Mouse (Mus musculus) heart, embryonic 11.5 days (tissue): ENCODE results near the gene Sirt4. TPM values are rescaled to one million over a fixed set of nuclear protein-coding genes. Genes with fewer than 3 reads are reported as not detected.
"Not testable (repeated sequence)": the region's sequence is repeated elsewhere in the genome, so short reads cannot be mapped to it uniquely, and the experiment has no call there.

Experiments
- ATAC-seq: fragments of 200-750 bp; cut with Nextera tagmentation; replicated peaks from 2 replicates; pipeline ENCODE4 v1.8.0; 2017; ENCODE audit warnings: moderate library complexity; ENCODE audit not compliant: insufficient number of reproducible peaks, low FRiP score, low TSS enrichment
- H3K27ac ChIP-seq: fragments of 300-500 bp; sonication (generic); 2 replicates; pipeline ENCODE4 v1.5.1; 2014; ENCODE audit warnings: mild to moderate bottlenecking, low read depth, low read length
- H3K27me3 ChIP-seq: fragments of 300-500 bp; sonication (generic); 2 replicates; pipeline ENCODE4 v1.6.1; 2014; ENCODE audit warnings: mild to moderate bottlenecking, low read length, mixed read lengths; ENCODE audit not compliant: control insufficient read depth, insufficient read depth
- H3K36me3 ChIP-seq: fragments of 300-500 bp; sonication (generic); 2 replicates; pipeline ENCODE4 v1.6.1; 2014; ENCODE audit warnings: mild to moderate bottlenecking, low read length, moderate library complexity, mixed read lengths; ENCODE audit not compliant: control insufficient read depth, insufficient read depth
- H3K4me1 ChIP-seq: fragments of 300-500 bp; sonication (generic); 2 replicates; pipeline ENCODE4 v1.6.1; 2014; ENCODE audit warnings: low read length; ENCODE audit not compliant: control insufficient read depth, insufficient read depth
- H3K4me2 ChIP-seq: fragments of 300-500 bp; sonication (generic); 2 replicates; pipeline ENCODE4 v1.6.1; 2014; ENCODE audit warnings: mild to moderate bottlenecking, moderate library complexity
- H3K4me3 ChIP-seq: fragments of 300-500 bp; sonication (generic); 2 replicates; pipeline ENCODE4 v1.5.1; 2014; ENCODE audit warnings: low read depth, low read length
- H3K9ac ChIP-seq: fragments of 300-500 bp; sonication (generic); 2 replicates; pipeline ENCODE4 v1.6.1; 2014; ENCODE audit warnings: mild to moderate bottlenecking, low read depth, low read length, moderate library complexity
- H3K9me3 ChIP-seq: fragments of 300-500 bp; sonication (generic); replicated peaks from 2 replicates; pipeline ENCODE4 v1.6.1; 2016; ENCODE audit warnings: low read length; ENCODE audit not compliant: control insufficient read depth
- WGBS: fragments of 180-500 bp; shearing (Covaris S2); extraction: QIAGEN DNeasy Blood & Tissue Kit; methylation state at CpG from one replicate; pipeline ENCODE4 v1.1.7; 2014; ENCODE audit not compliant: insufficient replicate concordance; 5-methylcytosine and 5-hydroxymethylcytosine counted together
- polyA plus RNA-seq: library from polyadenylated mRNA; unstranded; fragments of >200 nt; fragmentation: Nextera tagmentation; extraction: Ambion mirVana; gene quantifications from 2 replicates; pipeline ENCODE4 v1.2.1, GENCODE M21; 2014

The Sirt4 gene
- polyA plus RNA-seq, 1 experiment from 2014 or later, result 15.8 TPM

GRCm38 (mm10) chr5:115505617-115506016 lies 21.1 kb upstream of the Sirt4 start:
- whole genome bisulfite sequencing, result 65% methylated on average over 4 of the region's 4 CpGs

DNA sequence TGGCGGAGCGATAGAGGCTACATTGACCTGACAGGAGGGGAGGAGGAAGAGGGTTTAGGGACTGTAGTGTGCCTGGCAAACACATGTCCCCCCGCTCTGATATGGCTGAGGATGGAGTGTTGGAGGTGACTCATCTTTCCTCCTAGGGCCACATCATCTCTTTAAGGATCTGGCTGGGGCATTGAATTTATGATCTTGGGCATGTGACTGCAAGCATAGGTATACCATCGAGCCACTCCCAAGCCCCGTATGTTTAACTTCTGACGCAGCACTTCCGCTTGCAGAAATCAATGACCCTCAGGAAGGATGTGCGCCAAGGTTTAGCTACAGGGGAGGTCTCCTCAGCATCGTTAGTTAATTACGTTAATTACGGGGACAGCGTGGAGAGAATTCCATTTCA lies 18.5 kb upstream of the Sirt4 start:
- Histone ChIP-seq H3K4me1 (peaks cover 10% of the 10 kb centered on the region), H3K36me3 (no peaks in the 10 kb centered on the region), H3K27me3 (no peaks in the 10 kb centered on the region), H3K9ac (no peak overlapping the region), H3K4me2 (no peak overlapping the region), H3K9me3 (no peaks in the 10 kb centered on the region), H3K27ac (no peak overlapping the region), H3K4me3 (no peak overlapping the region)
- WGBS, result 54% methylated on average over 12 of the region's 12 CpGs
- ATAC-seq, result no peak

More at GRCm38 (mm10) chr5:115505617-115506016, 21.1 kb upstream of the Sirt4 start:
- H3K4me2 ChIP-seq, H3K27me3 ChIP-seq, H3K9ac ChIP-seq, ATAC-seq, H3K27ac ChIP-seq, H3K4me3 ChIP-seq, H3K36me3 ChIP-seq, H3K9me3 ChIP-seq: not testable (repeated sequence)
- peaks cover 25% of the 10 kb centered on the region for H3K4me1 ChIP-seq

DNA sequence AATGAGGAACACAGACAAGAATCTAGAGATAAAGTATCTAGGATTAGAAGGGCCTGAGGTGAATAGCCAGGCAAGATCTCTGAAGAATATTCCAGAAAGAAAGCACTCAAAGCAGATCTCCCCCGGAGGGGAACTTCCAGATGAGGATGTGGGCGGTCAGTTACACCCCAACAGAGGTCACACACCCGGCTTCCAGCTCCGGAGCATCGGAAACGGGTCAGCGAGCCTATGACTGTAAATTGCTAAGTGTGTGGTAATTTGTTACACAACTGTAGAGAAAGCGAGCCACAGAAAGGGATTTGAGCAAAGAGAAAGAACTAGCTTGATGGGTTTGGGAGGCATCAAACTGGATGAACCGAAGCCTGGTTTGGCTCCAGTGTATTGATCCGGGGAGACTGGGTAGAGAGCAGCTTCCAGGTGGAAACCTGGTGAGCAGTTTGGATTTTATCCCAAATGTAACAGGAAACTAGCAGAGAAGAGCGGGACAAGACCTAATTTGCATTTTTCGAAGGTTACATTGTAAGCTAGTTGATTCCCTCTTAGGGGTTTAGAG lies 15.9 kb upstream of the Sirt4 start:
- Histone ChIP-seq H3K27ac (no peak overlapping the region), H3K9me3 (no peaks in the 10 kb centered on the region), H3K9ac (no peak overlapping the region), H3K36me3 (no peaks in the 10 kb centered on the region), H3K4me1 (no peaks in the 10 kb centered on the region), H3K4me2 (no peak overlapping the region), H3K27me3 (no peaks in the 10 kb centered on the region), H3K4me3 (no peak overlapping the region)
- 80% methylated on average over 12 of the region's 12 CpGs for WGBS
- no peak for ATAC-seq

DNA sequence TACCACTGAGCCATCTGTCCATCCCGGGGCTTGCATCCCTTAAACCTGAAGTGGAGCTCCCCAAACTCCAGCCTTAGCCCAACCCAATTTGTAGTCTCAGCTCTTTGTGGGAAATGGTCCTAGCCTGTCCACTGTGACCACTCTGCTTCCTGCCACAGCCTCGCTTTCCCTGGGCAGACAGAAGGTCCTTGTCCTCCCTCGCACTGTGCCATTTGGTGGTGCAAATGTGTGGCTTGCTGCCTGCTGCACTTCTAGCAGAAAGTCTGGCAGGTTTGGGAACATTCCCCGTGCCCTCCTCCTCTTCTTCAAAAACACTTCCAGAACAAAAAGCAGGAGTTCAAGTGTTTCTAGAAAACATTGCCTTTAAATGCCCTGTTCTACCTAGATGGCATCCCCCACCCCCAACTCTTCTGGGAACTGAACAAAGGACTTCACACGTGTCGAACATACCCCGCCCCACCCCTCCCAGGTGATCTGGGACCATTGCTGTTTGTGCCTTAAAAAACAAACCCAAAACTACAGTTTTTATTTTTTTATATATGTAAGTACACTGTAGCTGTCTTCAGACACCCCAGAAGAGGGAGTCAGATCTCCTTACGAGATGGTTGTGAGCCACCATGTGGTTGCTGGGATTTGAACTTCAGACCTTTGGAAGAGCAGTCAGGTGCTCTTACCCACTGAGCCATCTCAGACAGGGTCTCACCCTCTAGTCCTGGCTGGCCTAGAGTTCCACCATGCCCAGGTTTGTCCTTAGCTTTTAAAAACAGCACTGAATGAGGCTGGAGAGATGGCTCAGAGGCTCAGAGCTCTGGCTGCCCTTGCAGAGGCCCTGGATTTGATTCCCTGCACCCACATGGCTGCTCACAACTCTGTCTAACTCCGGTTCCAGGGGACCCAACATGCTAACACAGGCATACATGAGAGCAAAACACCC lies 14.0 kb upstream of the Sirt4 start:
- WGBS, result 48% methylated on average over 9 of the region's 9 CpGs
- no peaks in the 10 kb centered on the region for H3K36me3 ChIP-seq

GRCm38 (mm10) chr5:115497033-115497432 lies 12.5 kb upstream of the Sirt4 start:
- Histone ChIP-seq H3K27ac (no peak overlapping the region), H3K9me3 (no peaks in the 10 kb centered on the region), H3K4me1 (peaks cover 2% of the 10 kb centered on the region), H3K9ac (no peak overlapping the region), H3K4me2 (no peak overlapping the region), H3K36me3 (no peaks in the 10 kb centered on the region), H3K4me3 (no peak overlapping the region), H3K27me3 (no peaks in the 10 kb centered on the region)
- ATAC-seq, result no peak
- 68% methylated on average over 7 of the region's 7 CpGs for WGBS

More for the DNA sequence above, 14.0 kb upstream of the Sirt4 start:
- no peaks in the 10 kb centered on the region for H3K4me1 ChIP-seq
- no peak for ATAC-seq
- no peaks in the 10 kb centered on the region for H3K9me3 ChIP-seq
- H3K4me3 ChIP-seq, result no peak overlapping the region
- H3K27me3 ChIP-seq, result no peaks in the 10 kb centered on the region
- no peak overlapping the region for H3K4me2 ChIP-seq
- no peak overlapping the region for H3K27ac ChIP-seq
- no peak overlapping the region for H3K9ac ChIP-seq

DNA sequence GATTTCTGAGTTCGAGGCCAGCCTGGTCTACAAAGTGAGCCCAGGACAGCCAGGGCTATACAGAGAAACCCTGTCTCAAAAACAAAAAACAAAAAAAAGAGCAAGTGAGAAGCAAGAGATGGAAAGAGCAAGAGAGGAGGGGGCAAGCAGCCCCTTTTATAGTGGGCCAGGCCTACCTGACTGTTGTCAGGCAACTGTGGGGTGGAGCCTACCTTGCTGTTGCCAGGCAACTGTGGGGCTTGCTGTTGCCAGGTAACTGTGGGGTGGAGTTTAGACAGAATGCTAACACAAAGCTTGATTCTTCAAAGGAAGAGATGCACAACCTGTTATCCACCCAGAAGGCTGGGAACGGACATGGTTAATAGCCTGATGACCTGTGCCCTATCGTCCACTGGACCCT lies 11.1 kb upstream of the Sirt4 start:
- not testable (repeated sequence) for H3K27ac ChIP-seq, H3K9me3 ChIP-seq, H3K4me3 ChIP-seq, H3K4me1 ChIP-seq, H3K27me3 ChIP-seq, H3K9ac ChIP-seq, ATAC-seq, H3K36me3 ChIP-seq, H3K4me2 ChIP-seq
- WGBS, result 88% methylated on average over 3 of the region's 3 CpGs

DNA sequence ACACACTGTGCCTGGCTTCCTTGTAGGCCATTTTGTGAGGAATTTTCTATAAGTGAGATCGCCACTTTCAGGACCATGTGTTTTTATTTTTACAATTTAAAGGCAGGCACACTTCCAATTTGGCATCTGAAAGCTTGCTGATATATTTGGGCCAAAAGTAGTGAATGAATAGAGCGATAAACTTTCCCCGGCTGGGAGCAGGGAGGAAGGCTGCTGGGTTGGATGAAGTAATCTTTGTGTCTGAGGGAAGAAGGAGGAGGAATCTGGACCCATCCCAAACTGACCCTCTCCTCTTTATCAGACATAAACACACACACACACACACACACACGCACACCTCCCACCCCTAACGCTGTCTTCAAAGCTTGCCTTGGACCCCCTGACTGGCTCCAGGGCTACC lies 8.9 kb upstream of the Sirt4 start:
- WGBS, result 41% methylated on average over 5 of the region's 5 CpGs
- Histone ChIP-seq H3K27ac (0 out of 2 replicates have a peak overlapping the region, but pooled peaks have one; percentile 1), H3K4me1 (peaks cover 10% of the 10 kb centered on the region), H3K4me3 (no peak overlapping the region), H3K4me2 (no peak overlapping the region), H3K27me3 (no peaks in the 10 kb centered on the region), H3K36me3 (no peaks in the 10 kb centered on the region), H3K9ac (no peak overlapping the region), H3K9me3 (no peaks in the 10 kb centered on the region)
- ATAC-seq, result no peak

DNA sequence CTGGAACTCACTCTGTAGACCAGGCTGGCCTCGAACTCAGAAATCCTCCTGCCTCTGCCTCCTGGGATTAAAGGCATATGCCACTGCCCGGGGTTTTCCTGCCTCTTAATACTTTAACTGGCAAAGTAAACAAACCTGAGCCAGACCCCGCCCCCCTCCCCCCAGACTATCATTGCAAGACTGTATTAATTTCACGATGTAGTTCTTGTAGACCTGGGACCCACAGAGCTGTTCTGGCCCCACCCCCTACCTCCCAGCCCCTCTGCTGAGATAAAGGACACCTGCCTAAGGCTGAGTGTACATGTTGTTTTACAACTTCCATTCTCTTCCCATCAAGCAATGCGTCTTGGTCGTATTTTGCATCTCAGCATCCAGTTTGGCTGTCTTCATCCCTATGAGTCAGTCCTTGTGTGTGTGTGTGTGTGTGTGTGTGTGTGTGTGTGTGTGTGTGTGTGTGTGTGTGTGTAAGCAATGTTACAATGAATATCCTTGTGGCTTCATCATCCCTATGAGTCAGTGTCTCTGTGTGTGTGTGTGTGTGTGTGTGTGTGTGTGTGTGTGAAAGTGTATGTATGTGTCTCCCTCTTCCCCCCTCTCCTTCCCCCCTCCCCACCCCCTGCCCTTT lies 8.3 kb upstream of the Sirt4 start:
- ATAC-seq, result no peak
- WGBS, result 71% methylated on average over 6 of the region's 6 CpGs
- Histone ChIP-seq H3K9ac (no peak overlapping the region), H3K27me3 (no peaks in the 10 kb centered on the region), H3K9me3 (no peaks in the 10 kb centered on the region), H3K4me2 (no peak overlapping the region), H3K4me1 (peaks cover 10% of the 10 kb centered on the region), H3K27ac (no peak overlapping the region), H3K36me3 (no peaks in the 10 kb centered on the region), H3K4me3 (no peak overlapping the region)
